Mouse (Mus musculus) olfactory bulb, adult 2 months (tissue): ENCODE data around the gene Osbpl11.

Source experiments
- CTCF ChIP-seq: fragments of 200-500 bp; IDR thresholded peaks from 2 replicates; pipeline ENCODE4 v1.5.1; 2012; ENCODE audit warnings: low read depth, mild to moderate bottlenecking, low read length, moderate library complexity; ENCODE audit not compliant: insufficient read depth
- POLR2A ChIP-seq: fragments of 200-500 bp; IDR thresholded peaks from 2 replicates; pipeline ENCODE4 v1.6.1; 2012; ENCODE audit warnings: mild to moderate bottlenecking, low read depth, low read length, moderate library complexity; ENCODE audit not compliant: insufficient read depth

- TF ChIP-seq POLR2A (no peak), CTCF (no peak)
These were observed 43.1 kb upstream of the Osbpl11 start for GRCm38 (mm10) chr16:33141758-33142280.
